Mouse (Mus musculus) CH12F3 (cell line): Measurements from ENCODE around the gene C9.

Experiments
- in situ Hi-C: fragments of 300-500 bp; cut with MboI; formaldehyde crosslinking; loops from 2 replicates; pipeline ENCODE4 v1.14.3; 2020; ENCODE audit warnings: low sequenced_read_pairs

Gene C9

DNA sequence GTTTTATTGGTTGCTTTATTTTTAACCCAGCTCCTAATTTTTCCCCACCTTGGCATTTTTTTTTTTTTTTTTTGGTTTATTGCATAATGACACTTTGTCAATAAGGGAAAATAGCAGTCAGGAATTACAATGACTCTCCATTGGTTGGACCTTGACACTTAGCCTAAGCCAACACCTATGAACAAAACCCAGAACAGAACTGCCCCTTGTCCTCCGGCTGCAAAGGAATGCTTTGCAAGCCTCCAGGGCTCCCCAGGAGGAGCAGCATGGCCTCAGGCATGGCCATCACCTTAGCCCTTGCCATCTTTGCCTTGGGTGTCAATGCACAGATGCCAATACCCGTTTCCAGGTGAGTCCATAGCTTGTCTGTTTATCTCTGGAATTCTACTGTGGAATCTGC lies at the start of gene C9:
Gene C9, plus strand, starts transcription at position 193 of the 400 bp plus-strand sequence.
- in situ Hi-C loops = no loop called here

DNA sequence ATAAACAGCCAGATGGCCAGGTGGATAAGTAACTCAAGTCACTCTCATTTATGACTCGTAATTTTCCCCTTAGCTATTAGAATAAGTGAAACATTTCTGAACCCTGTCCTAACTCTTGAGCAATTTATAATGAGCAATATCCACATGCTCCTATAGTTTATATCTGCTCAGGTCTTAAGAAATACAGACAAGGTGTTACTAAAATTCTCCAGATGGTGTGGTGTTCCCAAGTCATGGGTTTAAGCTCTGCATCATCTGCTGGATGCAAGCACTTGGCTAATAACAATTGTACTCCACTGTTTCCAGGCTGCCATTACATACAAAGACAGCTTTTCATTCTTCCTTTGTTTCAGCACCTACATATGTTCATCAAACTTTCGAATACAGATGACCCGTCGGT lies 46.9 kb upstream of the C9 start:
- in situ Hi-C loops = no loop called here

DNA sequence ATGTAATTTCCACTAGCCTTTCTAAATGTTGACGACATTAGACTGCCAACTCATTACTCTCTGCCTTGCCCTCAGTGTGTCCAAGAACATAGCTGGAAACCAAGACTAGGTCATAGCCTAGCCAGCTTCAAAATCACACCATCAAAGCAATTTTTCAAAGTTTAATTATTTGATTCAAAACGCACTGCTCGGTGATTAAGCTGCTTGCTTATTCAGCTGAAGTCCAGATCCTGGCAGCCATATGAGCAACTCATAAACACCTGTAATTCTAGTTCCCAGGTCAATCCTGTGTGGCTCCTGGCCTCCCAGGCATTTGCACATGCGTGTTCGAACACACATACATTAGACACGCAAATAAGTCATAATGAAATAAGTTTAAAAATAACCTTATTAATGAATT lies 46.2 kb upstream of the C9 start:
- in situ Hi-C loops = no loop called here

DNA sequence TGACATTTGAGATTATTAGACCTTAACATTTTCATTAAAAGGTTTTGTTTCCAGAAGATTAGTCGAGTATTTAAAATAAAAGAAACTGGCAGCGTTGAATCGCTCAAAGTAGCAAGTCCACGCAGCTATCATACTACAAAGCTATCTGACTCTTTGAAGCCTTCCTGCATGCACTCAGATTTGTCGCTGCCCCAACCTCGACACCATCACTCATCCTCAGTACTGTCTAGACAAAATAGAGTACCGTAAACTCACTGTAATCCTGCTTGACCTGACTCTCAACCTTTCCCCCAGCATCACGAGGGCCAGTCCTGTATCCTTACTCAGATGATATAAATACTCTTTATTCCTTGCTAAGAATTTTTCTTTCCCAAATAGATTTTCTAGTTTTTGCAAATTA lies 45.0 kb upstream of the C9 start:
- in situ Hi-C loops = no loop called here

DNA sequence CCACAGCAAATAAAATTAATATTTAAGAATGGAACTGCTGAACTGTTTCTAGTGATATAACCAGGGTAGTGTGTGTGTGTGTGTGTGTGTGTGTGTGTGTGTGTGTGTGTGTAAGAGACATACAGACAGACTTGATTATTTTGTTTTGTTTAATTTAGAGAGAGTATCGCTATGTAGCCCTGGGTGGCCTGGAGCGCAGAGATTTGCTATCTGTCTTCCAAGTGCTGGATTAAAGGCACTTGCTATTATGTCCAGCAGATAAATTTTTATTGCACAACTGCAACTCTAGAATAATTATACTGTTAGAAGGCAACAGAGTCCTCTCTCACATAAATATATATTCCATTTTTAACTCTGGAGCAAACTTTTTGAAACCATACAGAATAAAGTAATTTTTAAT lies 42.7 kb upstream of the C9 start:
- in situ Hi-C loops = no loop called here

DNA sequence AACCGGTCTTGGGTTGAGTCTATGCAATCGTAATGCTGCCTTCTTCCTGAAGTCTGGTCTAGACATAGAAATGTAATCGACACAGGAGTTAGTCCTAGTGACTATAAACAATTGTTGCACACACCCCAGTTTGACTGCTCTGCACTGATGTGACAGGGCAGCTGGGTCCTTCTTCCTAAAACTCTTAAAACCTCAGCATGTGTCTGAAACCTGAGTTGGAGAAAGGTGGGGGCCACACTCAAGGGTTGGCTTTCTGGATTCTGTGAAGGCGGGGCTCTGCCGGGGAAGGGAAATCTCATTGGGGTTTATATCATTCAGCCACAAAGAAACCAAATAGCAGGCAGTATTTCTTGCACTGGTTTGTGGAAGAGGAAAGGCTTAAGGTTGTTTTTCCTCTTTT lies 41.0 kb upstream of the C9 start:
- in situ Hi-C loops = no loop called here

DNA sequence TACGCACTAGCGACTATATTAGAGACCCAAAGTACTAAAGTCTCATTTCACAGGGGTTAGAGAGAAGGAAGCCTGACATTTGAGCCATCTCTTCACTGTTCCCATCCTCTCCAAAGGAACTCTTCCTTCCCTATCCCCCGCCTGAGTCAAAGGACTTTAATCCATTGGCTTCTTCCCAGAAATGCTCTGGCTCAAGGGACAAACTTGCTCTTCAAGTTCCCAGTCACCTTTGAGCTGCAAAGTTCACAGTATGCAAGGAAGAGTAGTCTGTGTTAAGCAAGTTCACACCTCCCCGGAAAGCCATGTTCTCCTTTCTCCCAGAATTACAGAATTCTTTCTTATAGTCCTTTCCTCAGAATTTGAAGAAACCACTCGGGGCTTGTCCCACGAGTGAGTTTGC lies 38.4 kb upstream of the C9 start:
- in situ Hi-C loops = no loop called here

DNA sequence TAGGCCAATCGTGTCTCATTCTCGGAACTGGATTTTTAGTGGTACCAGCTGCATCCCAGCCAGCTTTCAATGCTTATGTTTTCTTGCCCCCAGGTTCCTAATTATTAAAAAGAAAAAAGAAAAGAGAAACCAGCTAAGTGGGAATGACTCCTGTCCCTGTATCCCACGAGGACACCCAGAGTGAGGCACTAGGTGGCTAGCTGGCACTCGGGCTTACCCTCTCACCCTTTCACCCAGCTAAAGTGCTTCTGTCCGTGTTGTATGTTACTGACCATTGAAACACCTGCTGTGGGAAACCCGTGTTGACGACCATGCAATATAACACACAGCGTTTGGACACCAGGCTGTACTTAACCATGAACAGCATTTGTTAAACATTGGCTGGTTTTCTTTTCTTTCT lies 36.1 kb upstream of the C9 start:
- in situ Hi-C loops = no loop called here

DNA sequence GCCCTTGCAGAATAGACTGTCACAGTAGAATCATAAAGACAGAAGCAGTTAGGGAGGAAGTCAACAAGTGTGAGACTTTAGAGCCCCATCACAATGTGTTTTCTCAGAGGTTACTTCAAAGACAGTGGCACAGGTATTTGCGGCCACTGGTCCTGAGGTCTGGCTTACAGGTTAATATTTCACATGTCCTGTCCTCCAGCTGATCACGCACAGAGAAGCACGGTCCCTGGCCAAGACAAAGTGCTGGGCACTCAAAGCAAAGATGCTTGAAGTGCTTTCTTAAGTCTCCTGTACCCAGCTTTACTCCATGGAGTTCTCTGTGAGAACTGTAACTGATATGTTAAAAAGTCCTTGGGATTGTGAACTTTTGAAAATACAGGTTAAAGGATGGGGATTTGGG lies 35.0 kb upstream of the C9 start:
- in situ Hi-C loops = no loop called here

DNA sequence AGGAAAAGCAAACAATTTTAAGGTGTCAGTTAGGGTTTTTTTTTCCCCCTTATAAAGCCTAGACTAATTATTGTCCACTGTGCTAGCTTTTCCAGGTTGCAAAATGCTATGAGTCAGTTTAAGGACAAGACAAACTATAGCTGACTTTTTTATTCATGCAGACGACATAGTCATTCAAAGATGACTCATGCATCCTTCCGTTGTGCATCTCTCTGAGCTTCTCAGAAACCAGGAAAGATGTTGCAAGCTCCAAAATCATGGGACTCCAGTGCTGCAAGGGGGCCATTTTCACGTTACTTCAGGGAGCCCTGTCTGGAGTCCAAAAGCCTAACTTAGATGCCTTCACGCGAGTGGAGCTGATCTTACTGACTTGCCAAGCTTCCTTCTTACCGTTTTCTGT lies 33.8 kb upstream of the C9 start:
- in situ Hi-C loops = no loop called here

DNA sequence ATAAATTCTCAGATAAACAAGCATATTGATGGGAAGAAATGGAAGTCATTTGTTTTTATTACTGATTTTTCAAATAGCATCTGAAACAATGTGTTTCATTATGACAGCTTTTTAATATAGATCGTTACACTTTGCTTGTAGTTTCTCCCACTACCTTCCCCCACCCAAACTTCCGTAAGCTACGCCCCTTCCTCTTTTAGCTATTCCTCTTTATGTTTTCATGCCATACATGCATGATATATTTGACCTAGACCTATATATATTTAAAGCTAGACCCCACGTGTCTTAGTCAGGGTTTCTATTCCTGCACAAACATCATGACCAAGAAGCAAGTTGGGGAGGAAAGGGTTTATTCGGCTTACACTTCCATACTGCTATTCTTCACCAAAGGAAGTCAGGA lies 29.8 kb upstream of the C9 start:
- in situ Hi-C loops = no loop called here

DNA sequence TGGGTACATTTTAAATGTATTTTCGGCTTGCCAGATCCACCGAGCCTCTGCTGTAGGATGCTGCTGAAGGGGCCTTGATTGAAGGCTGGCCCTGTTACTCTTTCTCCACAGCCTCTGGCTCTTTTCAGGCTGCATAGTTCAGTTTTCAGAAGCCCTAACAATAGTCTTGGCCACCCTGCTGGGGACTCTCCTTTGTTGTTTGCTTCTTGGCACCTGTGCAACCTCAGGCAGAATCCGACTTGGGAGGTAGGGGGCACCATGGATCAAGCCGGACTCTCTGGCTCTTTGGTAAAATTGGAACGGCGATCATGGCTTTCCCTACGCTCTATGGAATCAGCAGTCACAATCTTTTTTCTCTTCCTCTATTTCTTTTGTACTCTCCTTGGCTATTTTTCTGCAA lies 13.3 kb upstream of the C9 start:
- in situ Hi-C loops = no loop called here

DNA sequence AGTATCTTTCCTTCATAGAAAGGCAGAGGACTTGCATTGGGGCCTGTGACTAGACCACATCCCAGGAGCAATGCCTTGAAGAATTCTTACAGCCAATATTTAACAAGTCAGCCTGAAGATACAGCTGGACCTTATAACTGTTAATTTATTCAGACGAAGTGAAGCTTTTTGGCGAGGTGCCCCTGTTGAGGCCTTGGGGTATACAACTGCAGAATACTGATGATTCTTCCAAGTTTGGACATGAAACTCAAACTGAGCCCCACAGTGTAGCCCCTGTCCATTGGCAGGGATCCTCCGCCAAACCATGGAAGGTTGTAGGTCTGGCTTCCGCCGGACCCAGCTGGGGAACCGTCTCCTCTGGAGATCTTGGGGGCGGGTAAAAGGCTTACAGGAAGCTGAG lies 12.7 kb upstream of the C9 start:
- in situ Hi-C loops = no loop called here

DNA sequence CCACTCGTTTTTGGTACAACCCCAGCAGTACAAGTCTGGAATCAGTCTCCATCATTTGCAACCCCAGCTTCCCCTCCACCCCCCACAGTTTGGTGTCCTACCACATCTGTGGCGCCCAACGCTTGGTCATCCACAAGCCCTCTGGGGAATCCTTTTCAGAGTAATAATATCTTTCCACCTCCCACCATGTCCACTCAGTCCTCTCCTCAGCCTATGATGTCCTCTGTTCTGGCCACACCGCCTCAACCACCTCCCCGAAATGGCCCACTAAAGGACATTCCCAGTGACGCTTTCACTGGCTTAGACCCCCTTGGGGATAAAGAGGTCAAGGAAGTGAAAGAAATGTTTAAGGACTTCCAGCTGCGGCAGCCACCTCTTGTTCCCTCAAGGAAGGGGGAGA lies 9.8 kb upstream of the C9 start:
- in situ Hi-C loops = no loop called here

DNA sequence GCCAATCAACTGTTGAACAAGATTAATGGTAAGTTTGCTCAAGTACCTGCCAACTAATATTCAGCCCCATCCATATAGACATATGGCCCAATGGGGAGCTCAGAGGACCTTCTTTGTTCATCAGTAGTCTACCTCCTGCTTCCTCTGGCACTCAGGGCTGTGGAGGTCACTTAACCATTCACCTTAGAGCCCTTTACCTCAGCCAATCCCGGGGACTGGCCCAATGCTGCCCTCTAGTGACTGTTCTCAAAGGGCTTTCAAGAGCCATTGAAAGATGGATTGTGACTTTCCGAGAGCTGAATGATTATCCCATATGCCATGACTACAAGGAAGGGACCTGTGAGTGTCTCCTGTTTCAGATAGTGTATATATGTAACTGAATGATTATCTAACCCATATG lies 9.4 kb upstream of the C9 start:
- in situ Hi-C loops = no loop called here

DNA sequence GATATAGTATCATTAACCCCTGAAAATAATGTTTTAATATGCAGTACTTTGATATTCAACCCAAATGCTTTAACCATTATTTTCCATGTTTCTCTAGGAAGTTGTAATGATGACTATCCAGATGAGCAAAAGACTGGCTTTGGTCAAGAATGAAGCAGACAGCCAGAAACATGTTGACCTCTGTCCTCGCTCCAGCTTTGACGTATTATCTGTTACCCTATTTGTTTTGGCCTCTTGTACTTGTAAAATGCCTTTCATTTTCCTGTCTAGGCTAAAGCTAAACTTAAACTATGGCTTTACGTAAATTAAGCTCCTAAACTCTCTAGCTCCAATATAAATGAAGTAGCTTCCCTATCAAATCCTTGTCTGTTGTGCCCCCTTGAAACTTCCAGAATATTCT lies 6.4 kb upstream of the C9 start:
- in situ Hi-C loops = no loop called here

DNA sequence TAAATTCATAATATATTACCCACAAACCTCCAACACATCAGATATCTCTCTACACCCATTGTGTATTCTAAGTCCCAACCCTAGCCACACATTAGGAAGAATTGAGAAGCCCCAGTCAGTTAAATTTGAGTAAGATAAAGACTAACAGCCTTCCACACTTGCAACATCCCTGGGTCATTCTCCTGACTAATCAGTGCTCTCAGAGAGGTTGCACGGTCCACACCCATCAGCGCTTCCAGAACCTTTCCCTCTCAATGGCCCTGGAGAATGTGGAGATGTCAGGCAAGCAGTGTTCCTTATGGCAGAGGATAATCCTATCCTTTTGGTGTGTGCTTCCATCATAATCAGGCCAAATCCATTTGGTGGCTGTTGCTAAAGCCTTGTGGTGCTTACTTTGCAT lies 675 bp upstream of the C9 start:
- in situ Hi-C loops = no loop called here

DNA sequence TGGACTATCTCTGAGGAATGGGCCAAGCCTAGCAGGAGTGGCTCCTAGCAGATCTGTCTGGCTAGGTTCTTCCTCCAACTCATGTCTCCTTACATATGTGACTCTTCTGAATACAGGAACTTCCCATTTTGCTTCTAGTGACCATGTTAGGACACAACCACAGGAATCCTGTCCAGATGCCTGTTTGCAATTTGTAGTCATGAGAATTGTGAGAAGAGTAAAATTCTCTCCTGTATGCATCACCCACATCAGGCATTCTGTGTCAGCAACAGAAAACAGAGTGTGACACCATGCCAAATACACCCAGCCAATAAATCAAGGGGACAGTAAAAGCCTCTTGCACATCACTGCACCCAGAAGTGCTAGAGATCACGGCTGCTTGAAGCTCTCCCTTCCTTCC lies 1.1 kb downstream of the C9 start:
- in situ Hi-C loops = no loop called here

DNA sequence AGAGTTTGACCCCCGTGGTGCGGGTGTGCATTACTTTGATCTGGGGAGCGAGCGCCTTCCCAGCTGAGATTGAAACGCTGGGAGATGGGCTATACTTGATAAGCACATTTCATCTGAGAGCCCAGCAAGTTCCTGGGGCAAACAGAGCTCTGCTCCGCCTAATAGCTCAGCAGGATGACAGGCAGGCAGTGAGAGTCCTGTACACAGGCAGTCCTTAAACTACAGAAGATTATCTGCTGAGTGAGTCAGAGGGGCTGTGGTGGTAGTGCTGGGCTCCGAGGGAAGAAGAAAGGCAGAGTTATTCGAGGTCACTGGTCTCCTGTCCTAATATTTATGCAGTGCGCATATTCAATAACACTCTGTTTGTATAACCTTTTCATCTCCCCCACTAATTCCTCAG lies 3.8 kb downstream of the C9 start:
- in situ Hi-C loops = no loop called here

DNA sequence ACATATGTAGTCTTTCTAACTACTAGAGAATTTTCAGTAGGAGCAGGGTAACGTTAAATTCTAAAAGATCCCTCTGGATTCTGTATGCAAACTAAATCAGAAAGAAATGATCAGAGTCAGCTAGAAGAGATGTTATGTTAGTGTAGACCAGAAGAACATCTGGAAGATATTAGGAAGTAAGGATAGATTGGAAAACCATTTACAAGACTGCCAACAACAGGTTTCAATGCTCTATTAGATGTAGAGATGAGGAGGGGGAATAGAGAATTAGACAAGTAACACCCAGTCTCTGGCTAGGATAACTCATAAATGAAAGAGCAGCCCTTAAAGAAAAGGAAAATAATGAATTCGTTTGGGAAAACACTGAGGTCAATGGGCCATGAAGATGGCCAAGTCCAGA lies 9.3 kb downstream of the C9 start:
- in situ Hi-C loops = no loop called here

DNA sequence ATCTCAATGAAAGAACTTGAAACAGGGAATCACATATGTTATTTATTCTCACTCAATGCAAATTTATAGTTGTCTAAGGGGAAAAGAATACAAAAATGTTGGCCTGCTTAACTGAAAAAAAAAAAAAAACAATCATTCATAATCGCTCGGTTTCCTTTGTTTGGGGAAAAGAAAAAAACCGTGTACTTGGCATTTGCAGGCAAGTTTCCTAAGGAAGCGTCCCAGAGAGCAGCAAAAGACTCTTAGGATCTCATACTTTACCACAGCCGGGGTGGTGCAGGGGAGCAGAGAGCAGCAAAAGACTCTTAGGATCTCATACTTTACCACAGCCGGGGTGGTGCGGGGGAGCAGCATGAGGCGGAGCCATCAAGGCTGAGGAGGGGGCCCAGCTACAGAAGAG lies 16.3 kb downstream of the C9 start:
- in situ Hi-C loops = no loop called here

DNA sequence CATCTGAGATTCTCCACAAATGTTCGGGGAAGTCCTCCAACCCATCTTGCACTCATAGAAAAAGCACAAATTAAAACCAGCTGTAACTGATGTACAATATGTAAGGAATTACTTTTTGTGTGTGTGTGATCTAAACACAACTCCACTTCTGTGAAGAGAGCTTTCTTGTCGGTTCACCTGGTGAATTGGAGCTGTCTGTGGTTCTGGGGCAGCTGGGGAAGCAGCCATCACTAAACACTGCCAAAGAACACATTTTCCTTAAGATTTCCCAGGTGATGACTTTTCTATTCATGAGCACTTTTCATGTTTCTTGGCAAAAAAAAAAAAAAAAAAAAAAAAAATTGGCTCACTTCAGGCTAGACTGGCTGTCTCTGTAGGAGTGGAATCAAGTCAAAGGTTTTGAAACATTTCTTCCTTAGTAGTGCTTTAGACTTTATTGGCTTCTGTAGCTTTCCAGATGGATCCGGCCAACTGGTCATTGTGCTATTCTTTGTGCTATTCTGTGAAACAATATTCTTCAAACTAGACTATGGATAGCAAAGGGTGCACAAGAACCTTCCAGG lies 18.3 kb downstream of the C9 start:
- in situ Hi-C loops = no loop called here

DNA sequence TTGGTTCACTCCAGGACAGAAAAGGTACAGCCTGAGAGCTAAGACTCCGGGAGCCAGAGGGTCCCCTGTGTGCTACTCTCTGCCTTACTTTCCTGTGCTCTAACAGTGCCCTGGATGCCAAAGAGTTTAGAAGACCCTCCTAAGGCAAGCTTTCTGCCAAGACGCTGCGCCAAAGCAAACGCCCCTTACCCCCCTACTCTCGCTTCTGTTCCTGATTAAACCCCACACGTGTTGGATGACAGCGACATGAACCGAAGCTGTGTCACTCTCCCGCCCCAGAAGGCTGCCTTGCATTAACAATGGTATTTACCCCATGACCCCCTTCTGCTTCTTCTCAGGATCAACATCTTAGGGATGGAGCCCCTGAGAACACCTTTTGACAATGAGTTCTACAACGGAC lies 21.9 kb downstream of the C9 start:
- in situ Hi-C loops = no loop called here

DNA sequence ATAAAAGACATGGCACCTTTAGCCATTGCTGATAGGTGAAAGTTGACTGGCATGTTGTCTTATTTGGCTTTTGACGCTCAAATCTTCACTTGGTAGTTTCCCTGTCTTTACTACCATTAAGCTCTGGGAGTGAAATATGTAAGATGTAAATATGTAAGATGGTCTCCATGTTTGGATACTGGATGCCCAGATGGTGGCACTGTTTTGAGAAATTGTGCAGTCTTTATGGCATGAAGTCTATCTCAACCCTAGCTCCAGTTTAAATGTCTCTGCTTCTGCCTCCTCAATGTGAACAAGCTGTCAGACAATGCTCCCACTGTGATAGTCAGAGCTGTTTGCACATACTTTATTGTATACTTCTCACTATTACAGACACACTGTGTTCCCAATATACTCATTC lies 23.7 kb downstream of the C9 start:
- in situ Hi-C loops = no loop called here
